Mouse (Mus musculus): ENCODE measurements around the gene Rpgrip1. TPM values are rescaled to one million over a fixed set of nuclear protein-coding genes. Genes with fewer than 3 reads are reported as not detected.

The Rpgrip1 gene
- polyA plus RNA-seq, 1 experiment from 2014 or later, result 39.5 TPM

DNA sequence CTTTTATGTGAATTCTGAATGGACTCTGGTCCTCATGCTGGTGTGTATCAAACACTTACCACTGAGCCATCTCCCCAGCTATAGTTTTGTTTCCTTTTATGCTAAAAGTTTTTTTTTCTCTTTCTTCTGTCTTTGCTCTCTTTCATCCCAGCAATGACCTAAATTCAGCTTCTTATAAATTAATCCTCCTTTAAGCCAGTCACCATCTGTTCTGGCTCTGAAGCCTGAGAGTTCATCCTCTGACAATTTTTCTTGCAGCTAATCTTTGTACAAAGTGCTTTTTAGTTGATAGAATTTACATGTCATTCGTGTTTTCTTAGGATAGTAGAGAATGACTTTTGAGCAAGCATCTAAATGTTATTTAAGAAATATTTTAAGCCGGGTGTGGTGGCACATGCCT lies 2.5 kb upstream of the Rpgrip1 start:
- 83% methylated on average over 2 of the region's 2 CpGs for WGBS
- Histone ChIP-seq H3K9ac (replicated peaks; ENCODE audit: low read length) (no peak overlapping the region), H3K9me3 (ENCODE audit: control insufficient read depth, low read length) (no peaks in the 10 kb centered on the region), H3K27me3 (ENCODE audit: control insufficient read depth, insufficient read depth, low read length) (no peaks in the 10 kb centered on the region), H3K4me3 (replicated peaks; ENCODE audit: low read depth, low read length) (no peak overlapping the region), H3K4me1 (ENCODE audit: control insufficient read depth, insufficient read depth, low read length) (no peaks in the 10 kb centered on the region), H3K27ac (replicated peaks; ENCODE audit: low read depth, low read length) (no peak overlapping the region), H3K36me3 (ENCODE audit: control insufficient read depth, insufficient read depth, low read length) (no peaks in the 10 kb centered on the region), H3K4me2 (ENCODE audit: low read length) (no peak overlapping the region)
- no peak for ATAC-seq (ENCODE audit: low FRiP score, low TSS enrichment)
- no peak for DNase-seq

DNA sequence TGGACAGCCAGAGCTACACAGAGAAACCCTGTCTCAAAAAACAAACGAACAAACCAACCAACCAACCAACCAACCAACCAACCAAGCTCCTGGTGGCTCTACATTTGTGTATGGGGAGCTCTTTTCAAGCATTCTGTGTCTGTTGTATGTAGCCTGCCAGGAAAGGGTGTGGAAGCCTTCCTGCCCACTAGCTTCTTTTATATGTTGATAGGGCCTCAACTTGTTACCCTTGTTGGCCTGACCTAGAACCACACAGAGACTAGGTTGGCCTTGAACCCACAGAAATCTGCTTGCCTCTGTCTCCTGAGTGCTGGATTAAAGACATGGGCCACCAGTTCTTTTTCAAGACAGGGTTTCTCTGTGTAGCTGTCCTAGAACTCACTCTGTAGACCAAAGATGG lies 3.6 kb downstream of the Rpgrip1 start:
- no peak overlapping the region for H3K27ac ChIP-seq (replicated peaks; ENCODE audit: low read depth, low read length)

GRCm38 (mm10) chr14:52117241-52117640 lies 6.7 kb downstream of the Rpgrip1 start:
- no peaks in the 10 kb centered on the region for H3K9me3 ChIP-seq (ENCODE audit: control insufficient read depth, low read length)
- H3K9ac ChIP-seq (replicated peaks; ENCODE audit: low read length), result no peak overlapping the region
- H3K4me2 ChIP-seq (ENCODE audit: low read length), result no peak overlapping the region
- H3K4me3 ChIP-seq (replicated peaks; ENCODE audit: low read depth, low read length), result no peak overlapping the region
- ATAC-seq (ENCODE audit: low FRiP score, low TSS enrichment) (no peak), DNase-seq (no peak)
- H3K4me1 ChIP-seq (ENCODE audit: control insufficient read depth, insufficient read depth, low read length), result peaks cover 6% of the 10 kb centered on the region; the same call in 1 of the 2 replicates
- H3K27ac ChIP-seq (replicated peaks; ENCODE audit: low read depth, low read length), result no peak overlapping the region
- no peaks in the 10 kb centered on the region for H3K27me3 ChIP-seq (ENCODE audit: control insufficient read depth, insufficient read depth, low read length)
- no peaks in the 10 kb centered on the region for H3K36me3 ChIP-seq (ENCODE audit: control insufficient read depth, insufficient read depth, low read length)
- WGBS, result 96% methylated on average over 5 of the region's 5 CpGs

More for the DNA sequence above, 3.6 kb downstream of the Rpgrip1 start:
- H3K9ac ChIP-seq (replicated peaks; ENCODE audit: low read length), result no peak overlapping the region
- no peak overlapping the region for H3K4me2 ChIP-seq (ENCODE audit: low read length)
- H3K4me1 ChIP-seq (ENCODE audit: control insufficient read depth, insufficient read depth, low read length), result peaks cover 3% of the 10 kb centered on the region; the same call in 1 of the 2 replicates
- no peaks in the 10 kb centered on the region for H3K36me3 ChIP-seq (ENCODE audit: control insufficient read depth, insufficient read depth, low read length)
- no peak for DNase-seq
- no peaks in the 10 kb centered on the region for H3K27me3 ChIP-seq (ENCODE audit: control insufficient read depth, insufficient read depth, low read length)
- H3K4me3 ChIP-seq (replicated peaks; ENCODE audit: low read depth, low read length), result no peak overlapping the region
- ATAC-seq (ENCODE audit: low FRiP score, low TSS enrichment), result no peak
- WGBS, result 71% methylated on average over 1 of the region's 1 CpGs
- no peaks in the 10 kb centered on the region for H3K9me3 ChIP-seq (ENCODE audit: control insufficient read depth, low read length)

- peak overlapping the region; percentile 75; the same call in 1 of the 2 replicates for H3K9ac ChIP-seq (replicated peaks; ENCODE audit: low read length)
- peak; percentile 59 for DNase-seq
- 14% methylated on average over 8 of the region's 8 CpGs for WGBS
- H3K36me3 ChIP-seq (ENCODE audit: control insufficient read depth, insufficient read depth, low read length), result no peaks in the 10 kb centered on the region
- 0 out of 2 replicates have a peak, but pooled peaks have one; percentile 25 for ATAC-seq (ENCODE audit: low FRiP score, low TSS enrichment)
- H3K9me3 ChIP-seq (ENCODE audit: control insufficient read depth, low read length), result no peaks in the 10 kb centered on the region
- H3K4me3 ChIP-seq (replicated peaks; ENCODE audit: low read depth, low read length), result peak overlapping the region; percentile 53
- peak overlapping the region; percentile 87 for H3K27ac ChIP-seq (replicated peaks; ENCODE audit: low read depth, low read length)
- H3K4me2 ChIP-seq (ENCODE audit: low read length), result peak overlapping the region; percentile 96
- peaks cover 6% of the 10 kb centered on the region; the same call in 1 of the 2 replicates for H3K4me1 ChIP-seq (ENCODE audit: control insufficient read depth, insufficient read depth, low read length)
- no peaks in the 10 kb centered on the region for H3K27me3 ChIP-seq (ENCODE audit: control insufficient read depth, insufficient read depth, low read length)
Observed at GRCm38 (mm10) chr14:52118456-52118822, 7.9 kb downstream of the Rpgrip1 start.

GRCm38 (mm10) chr14:52118823-52119608 lies 8.5 kb downstream of the Rpgrip1 start:
- peak; percentile 79 for DNase-seq
- H3K27ac ChIP-seq (replicated peaks; ENCODE audit: low read depth, low read length), result peak overlapping the region; percentile 87
- H3K27me3 ChIP-seq (ENCODE audit: control insufficient read depth, insufficient read depth, low read length), result no peaks in the 10 kb centered on the region
- peak overlapping the region; percentile 75 for H3K9ac ChIP-seq (replicated peaks; ENCODE audit: low read length)
- no peaks in the 10 kb centered on the region for H3K36me3 ChIP-seq (ENCODE audit: control insufficient read depth, insufficient read depth, low read length)
- H3K4me3 ChIP-seq (replicated peaks; ENCODE audit: low read depth, low read length), result peak overlapping the region; percentile 53
- peaks cover 6% of the 10 kb centered on the region; the same call in 1 of the 2 replicates for H3K4me1 ChIP-seq (ENCODE audit: control insufficient read depth, insufficient read depth, low read length)
- H3K4me2 ChIP-seq (ENCODE audit: low read length), result peak overlapping the region; percentile 96
- ATAC-seq (ENCODE audit: low FRiP score, low TSS enrichment), result peak; percentile 82
- WGBS, result under 1% methylated on average over 38 of the region's 38 CpGs
- H3K9me3 ChIP-seq (ENCODE audit: control insufficient read depth, low read length), result no peaks in the 10 kb centered on the region

DNA sequence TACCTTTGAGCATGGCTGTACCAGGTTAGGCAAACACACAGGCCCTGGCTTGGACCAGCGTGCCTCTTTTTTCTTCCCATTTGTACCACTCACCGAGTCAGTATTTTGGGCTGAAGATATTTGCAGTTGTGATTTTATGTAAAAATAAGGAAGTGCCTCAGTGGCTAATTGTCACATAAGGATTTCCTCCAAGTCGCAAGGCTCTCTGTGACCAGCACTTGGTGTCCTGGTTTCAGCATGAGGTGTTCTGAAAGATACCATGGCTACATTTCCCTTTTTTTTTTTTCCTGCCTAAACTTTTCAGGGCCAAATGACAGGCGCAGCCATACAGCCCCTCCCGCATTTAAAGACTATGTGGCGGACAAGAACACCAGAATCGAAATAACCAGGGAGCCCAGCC lies 9.7 kb downstream of the Rpgrip1 start:
- Histone ChIP-seq H3K4me3 (replicated peaks; ENCODE audit: low read depth, low read length) (peak overlapping the region; percentile 53; the same call in 1 of the 2 replicates), H3K4me1 (ENCODE audit: control insufficient read depth, insufficient read depth, low read length) (peaks cover 6% of the 10 kb centered on the region; the same call in 1 of the 2 replicates), H3K9ac (replicated peaks; ENCODE audit: low read length) (no peak overlapping the region), H3K27ac (replicated peaks; ENCODE audit: low read depth, low read length) (no peak overlapping the region), H3K36me3 (ENCODE audit: control insufficient read depth, insufficient read depth, low read length) (no peaks in the 10 kb centered on the region), H3K4me2 (ENCODE audit: low read length) (peak overlapping the region; percentile 96), H3K27me3 (ENCODE audit: control insufficient read depth, insufficient read depth, low read length) (no peaks in the 10 kb centered on the region), H3K9me3 (ENCODE audit: control insufficient read depth, low read length) (no peaks in the 10 kb centered on the region)
- WGBS, result 65% methylated on average over 7 of the region's 7 CpGs
- no peak for DNase-seq
- no peak for ATAC-seq (ENCODE audit: low FRiP score, low TSS enrichment)

- H3K27ac ChIP-seq (replicated peaks; ENCODE audit: low read depth, low read length), result no peak overlapping the region
- H3K4me1 ChIP-seq (ENCODE audit: control insufficient read depth, insufficient read depth, low read length), result peaks cover 4% of the 10 kb centered on the region; the same call in 1 of the 2 replicates
- no peak overlapping the region for H3K4me3 ChIP-seq (replicated peaks; ENCODE audit: low read depth, low read length)
- ATAC-seq (ENCODE audit: low FRiP score, low TSS enrichment) (no peak), DNase-seq (peak; percentile 86)
- H3K27me3 ChIP-seq (ENCODE audit: control insufficient read depth, insufficient read depth, low read length), result no peaks in the 10 kb centered on the region
- H3K9me3 ChIP-seq (ENCODE audit: control insufficient read depth, low read length), result no peaks in the 10 kb centered on the region
- no peak overlapping the region for H3K9ac ChIP-seq (replicated peaks; ENCODE audit: low read length)
- H3K36me3 ChIP-seq (ENCODE audit: control insufficient read depth, insufficient read depth, low read length), result no peaks in the 10 kb centered on the region
- 19% methylated on average over 4 of the region's 4 CpGs for WGBS
- no peak overlapping the region for H3K4me2 ChIP-seq (ENCODE audit: low read length)
Observed at GRCm38 (mm10) chr14:52123918-52124317, 13.4 kb downstream of the Rpgrip1 start.

DNA sequence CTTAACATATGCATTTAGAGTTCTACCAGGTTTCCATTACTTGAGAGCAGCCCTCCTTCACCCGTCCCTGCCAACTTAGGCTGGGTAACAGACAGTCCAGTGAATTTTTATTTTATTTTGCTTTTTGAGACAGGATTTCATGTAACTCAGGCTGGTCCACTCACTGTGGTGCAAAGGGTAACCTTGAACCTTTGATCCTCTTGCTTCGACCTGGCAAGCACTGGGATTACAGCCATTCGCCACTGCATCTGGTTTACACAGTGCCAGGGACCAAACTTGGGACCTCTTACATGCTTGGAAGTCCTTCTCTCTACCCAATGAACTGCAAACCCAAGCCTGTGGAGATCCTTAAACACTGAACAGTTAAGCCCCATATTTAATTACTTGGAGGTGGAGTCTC lies 14.1 kb downstream of the Rpgrip1 start:
- no peaks in the 10 kb centered on the region for H3K4me1 ChIP-seq (ENCODE audit: control insufficient read depth, insufficient read depth, low read length)
- no peak overlapping the region for H3K4me2 ChIP-seq (ENCODE audit: low read length)
- no peak overlapping the region for H3K4me3 ChIP-seq (replicated peaks; ENCODE audit: low read depth, low read length)
- DNase-seq (no peak), ATAC-seq (ENCODE audit: low FRiP score, low TSS enrichment) (no peak)
- WGBS, result 93% methylated on average over 3 of the region's 3 CpGs
- no peaks in the 10 kb centered on the region for H3K27me3 ChIP-seq (ENCODE audit: control insufficient read depth, insufficient read depth, low read length)
- H3K9me3 ChIP-seq (ENCODE audit: control insufficient read depth, low read length), result no peaks in the 10 kb centered on the region
- no peaks in the 10 kb centered on the region for H3K36me3 ChIP-seq (ENCODE audit: control insufficient read depth, insufficient read depth, low read length)
- H3K27ac ChIP-seq (replicated peaks; ENCODE audit: low read depth, low read length), result no peak overlapping the region
- H3K9ac ChIP-seq (replicated peaks; ENCODE audit: low read length), result no peak overlapping the region

DNA sequence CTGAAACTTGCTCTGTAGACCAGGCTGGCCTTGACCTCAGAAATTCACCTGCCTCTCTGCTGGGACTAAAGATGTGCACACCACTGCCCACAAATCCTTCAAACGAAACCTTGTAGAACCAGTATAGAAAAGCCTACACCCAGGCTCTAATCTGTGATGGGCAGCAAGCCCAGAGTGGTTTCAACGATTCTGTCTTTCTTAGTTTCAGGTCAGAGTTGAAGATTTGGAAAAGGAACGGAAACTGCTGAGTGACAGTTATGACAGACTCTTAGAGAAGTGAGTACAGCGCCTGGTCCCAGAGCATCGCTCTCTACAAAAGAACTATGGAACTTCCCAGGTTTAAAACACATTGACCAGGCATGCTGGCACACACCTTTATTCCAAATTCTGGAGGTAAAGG lies 23.1 kb downstream of the Rpgrip1 start:
- H3K27me3 ChIP-seq (ENCODE audit: control insufficient read depth, insufficient read depth, low read length), result no peaks in the 10 kb centered on the region
- no peak overlapping the region for H3K4me3 ChIP-seq (replicated peaks; ENCODE audit: low read depth, low read length)
- no peaks in the 10 kb centered on the region for H3K9me3 ChIP-seq (ENCODE audit: control insufficient read depth, low read length)
- ATAC-seq (ENCODE audit: low FRiP score, low TSS enrichment) (no peak), DNase-seq (no peak)
- no peaks in the 10 kb centered on the region for H3K4me1 ChIP-seq (ENCODE audit: control insufficient read depth, insufficient read depth, low read length)
- H3K9ac ChIP-seq (replicated peaks; ENCODE audit: low read length), result no peak overlapping the region
- 87% methylated on average over 5 of the region's 5 CpGs for WGBS
- no peaks in the 10 kb centered on the region for H3K36me3 ChIP-seq (ENCODE audit: control insufficient read depth, insufficient read depth, low read length)
- no peak overlapping the region for H3K4me2 ChIP-seq (ENCODE audit: low read length)
- H3K27ac ChIP-seq (replicated peaks; ENCODE audit: low read depth, low read length), result no peak overlapping the region
